Mouse (Mus musculus) activated CD4-positive, CD25-positive, alpha-beta regulatory T cell, adult 9 weeks (primary cell): Measurements from ENCODE around the gene Krt19. TPM values are rescaled to one million over a fixed set of nuclear protein-coding genes. Genes with fewer than 3 reads are reported as not detected.

Experiments used
- polyA plus RNA-seq: library from polyadenylated mRNA; unstranded; fragments of 100-300 nt; shearing (Covaris generic); gene quantifications from one replicate; pipeline ENCODE4 v1.2.1, GENCODE M21; 2017

Krt19 gene
- not detected for polyA plus RNA-seq

GRCm38 (mm10) chr11:100148615-100149330 is at the start of gene Krt19:
TSS of gene Krt19 (minus strand) at chr11:100148665.

GRCm38 (mm10) chr11:100192992-100193391 is 44.5 kb upstream of the Krt19 start, which contains the start of gene Krt9:
TSS of gene Krt9 (minus strand) at chr11:100193246.

GRCm38 (mm10) chr11:100135731-100136130 is 12.7 kb downstream of the Krt19 start, which contains the start of gene Krt15:
TSS of gene Krt15 (minus strand) at chr11:100135928.

GRCm38 (mm10) chr11:100121466-100121865 is 27.0 kb downstream of the Krt19 start, which contains the start of gene Krt13:
TSS of gene Krt13 (minus strand) at chr11:100121566.

GRCm38 (mm10) chr11:100105576-100106122 is 42.8 kb downstream of the Krt19 start, which contains the start of gene Krt36:
TSS of gene Krt36 (minus strand) at chr11:100105626.

GRCm38 (mm10) chr11:100096141-100096540 is 52.3 kb downstream of the Krt19 start, which contains the start of gene Krt35:
TSS of gene Krt35 (minus strand) at chr11:100096241.

Other genes with a start within 250 kb of the Krt19 start
- gene Krtap31-1, start 240.7 kb downstream of the Krt19 start, polyA plus RNA-seq = not detected
- not detected for gene Gm11565, start 233.9 kb downstream of the Krt19 start, polyA plus RNA-seq
- gene Krtap31-2, start 212.4 kb downstream of the Krt19 start, polyA plus RNA-seq = not detected
- not detected for gene Krtap9-5, start 200.2 kb downstream of the Krt19 start, polyA plus RNA-seq
- gene Krtap29-1, start 169.6 kb downstream of the Krt19 start, polyA plus RNA-seq = not detected
- not detected for gene Krtap16-1, start 162.1 kb downstream of the Krt19 start, polyA plus RNA-seq
- gene Krtap17-1, start 154.7 kb downstream of the Krt19 start, polyA plus RNA-seq = not detected
- not detected for gene Krt33a, start 132.5 kb downstream of the Krt19 start, polyA plus RNA-seq
- not detected for gene Krt33b, start 118.8 kb downstream of the Krt19 start, polyA plus RNA-seq
- gene Krt34, start 107.1 kb downstream of the Krt19 start, polyA plus RNA-seq = not detected
- gene Krt31, start 98.1 kb downstream of the Krt19 start, polyA plus RNA-seq = not detected
- gene Krt32, start 60.4 kb downstream of the Krt19 start, polyA plus RNA-seq = not detected
- not detected for gene Krt35, start 52.4 kb downstream of the Krt19 start, polyA plus RNA-seq
- not detected for gene Krt36, start 43.0 kb downstream of the Krt19 start, polyA plus RNA-seq
- not detected for gene Krt13, start 27.1 kb downstream of the Krt19 start, polyA plus RNA-seq
- gene Krt15, start 12.7 kb downstream of the Krt19 start, polyA plus RNA-seq = not detected
- gene Krt9, start 44.6 kb upstream of the Krt19 start, polyA plus RNA-seq = not detected
- not detected for gene Krt14, start 58.9 kb upstream of the Krt19 start, polyA plus RNA-seq
- not detected for gene Krt16, start 100.2 kb upstream of the Krt19 start, polyA plus RNA-seq
- gene Krt17, start 112.4 kb upstream of the Krt19 start, polyA plus RNA-seq = 1.9 TPM
- gene Krt42, start 121.2 kb upstream of the Krt19 start, polyA plus RNA-seq = not detected
- gene Eif1, start 171.2 kb upstream of the Krt19 start, polyA plus RNA-seq = 2,818 TPM
- gene Gast, start 185.7 kb upstream of the Krt19 start, polyA plus RNA-seq = not detected
- 2.6 TPM for gene Hap1, start 207.5 kb upstream of the Krt19 start, polyA plus RNA-seq
- 2.9 TPM for gene Jup, start 249.1 kb upstream of the Krt19 start, polyA plus RNA-seq